Mouse (Mus musculus) testis, postnatal 10 days (tissue): ENCODE results near the gene Rtn4.
A peak's percentile ranks its signal among the peaks of the same experiment; 100 is the strongest.
"Not testable (repeated sequence)": the region's sequence is repeated elsewhere in the genome, so short reads cannot be mapped to it uniquely, and the experiment has no call there.

ENCODE experiments used
- DNase-seq: peaks from one replicate; pipeline ENCODE4 v3.0.0; 2021; ENCODE audit warnings: low spot score

Rtn4 gene

DNA sequence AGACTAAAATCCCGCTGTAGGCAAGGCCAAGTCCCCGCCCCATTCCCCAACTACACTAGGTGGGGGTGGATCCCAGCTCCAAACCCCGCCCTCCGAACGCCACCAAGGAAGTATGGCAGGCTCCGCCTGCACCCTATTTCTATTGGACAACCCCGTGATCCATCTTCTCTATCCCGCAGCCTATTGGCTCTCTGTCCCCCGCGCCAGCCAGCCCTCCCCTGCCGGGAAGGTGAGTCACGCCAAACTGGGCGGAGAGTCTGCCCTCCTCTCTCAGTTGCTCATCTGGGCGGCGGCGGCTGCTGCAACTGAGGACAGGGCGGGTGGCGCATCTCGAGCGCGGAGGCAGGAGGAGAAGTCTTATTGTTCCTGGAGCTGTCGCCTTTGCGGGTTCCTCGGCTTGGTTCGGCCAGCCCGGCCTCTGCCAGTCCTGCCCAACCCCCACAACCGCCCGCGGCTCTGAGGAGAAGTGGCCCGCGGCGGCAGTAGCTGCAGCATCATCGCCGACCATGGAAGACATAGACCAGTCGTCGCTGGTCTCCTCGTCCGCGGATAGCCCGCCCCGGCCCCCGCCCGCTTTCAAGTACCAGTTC is at the start of gene Rtn4:
Gene Rtn4 (plus strand): TSS at position 265 of the 590 bp plus-strand sequence.
- peak; percentile 98 for DNase-seq

- DNase-seq: no peak
Observed at GRCm38 (mm10) chr11:29644421-29644820, 48.3 kb upstream of the Rtn4 start.

- no peak for DNase-seq
Observed at GRCm38 (mm10) chr11:29645411-29646066, 47.2 kb upstream of the Rtn4 start.

DNA sequence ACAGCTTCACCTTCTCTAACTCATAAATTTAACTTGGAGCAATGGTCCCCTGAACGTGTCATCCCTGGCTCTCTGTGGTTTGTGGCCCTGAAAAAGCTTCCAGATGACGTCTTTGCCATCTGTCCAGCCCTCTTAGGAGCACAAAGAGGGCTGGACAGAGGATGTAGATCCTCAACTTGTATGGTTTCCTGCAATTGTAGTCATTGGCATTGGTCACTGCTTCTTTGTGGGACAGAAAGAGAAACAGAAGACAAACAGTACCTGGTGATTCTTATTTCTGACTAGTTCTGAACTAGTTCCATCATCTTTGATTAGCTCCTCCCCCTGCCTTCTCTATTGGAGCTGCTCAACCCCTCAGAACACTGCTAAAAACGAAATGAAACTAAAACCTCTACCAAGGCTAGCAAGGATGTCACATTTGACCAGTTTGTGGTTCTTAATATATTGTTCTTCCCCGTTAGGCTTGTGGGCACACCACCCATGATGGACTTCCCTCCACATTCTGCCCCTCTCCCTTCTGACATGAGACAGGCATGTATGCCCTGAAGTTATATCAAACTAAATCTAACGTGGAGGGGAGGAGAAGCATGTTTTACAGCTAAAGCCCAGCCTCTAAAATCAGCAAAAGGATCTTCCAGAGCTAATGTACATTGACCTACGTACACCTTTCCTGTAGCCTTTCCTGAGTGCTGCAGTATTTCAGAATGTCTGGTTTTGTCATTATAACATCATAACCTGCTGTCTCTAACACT is 45.0 kb upstream of the Rtn4 start:
- no peak for DNase-seq

- DNase-seq: not testable (repeated sequence)
Observed at GRCm38 (mm10) chr11:29655381-29655780, 37.4 kb upstream of the Rtn4 start.

- no peak for DNase-seq
Observed at GRCm38 (mm10) chr11:29660740-29661139, 32.0 kb upstream of the Rtn4 start.

- no peak for DNase-seq
Observed at GRCm38 (mm10) chr11:29667634-29668033, 25.1 kb upstream of the Rtn4 start.

GRCm38 (mm10) chr11:29669706-29670105 is 23.0 kb upstream of the Rtn4 start:
- DNase-seq: no peak

GRCm38 (mm10) chr11:29673359-29673758 is 19.4 kb upstream of the Rtn4 start:
- DNase-seq: no peak

- no peak for DNase-seq
Observed at GRCm38 (mm10) chr11:29676718-29677117, 16.0 kb upstream of the Rtn4 start.

GRCm38 (mm10) chr11:29679942-29680341 is 12.8 kb upstream of the Rtn4 start:
- DNase-seq: no peak

GRCm38 (mm10) chr11:29680771-29681170 is 12.0 kb upstream of the Rtn4 start:
- DNase-seq: no peak

DNA sequence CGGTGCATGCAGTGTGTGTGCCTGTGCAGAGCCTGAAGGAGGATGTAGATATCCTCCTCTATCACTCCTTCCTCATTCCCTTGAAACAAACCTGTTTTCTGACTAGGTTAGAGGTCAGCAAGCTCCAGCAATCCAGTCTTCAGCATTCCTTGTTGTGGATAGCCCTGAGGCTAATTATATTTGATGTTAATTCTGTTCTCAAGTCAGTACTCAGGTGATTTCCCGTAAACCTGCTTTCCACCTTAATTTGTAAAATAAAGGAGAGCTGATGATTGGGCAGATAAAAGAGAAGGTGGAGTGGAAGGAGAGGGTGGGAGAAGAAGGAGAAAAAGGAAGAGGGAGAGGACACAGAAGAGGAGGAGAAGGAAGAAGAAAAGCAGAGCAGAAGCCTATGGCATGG is 8.5 kb upstream of the Rtn4 start:
- no peak for DNase-seq

- DNase-seq: no peak
Observed at GRCm38 (mm10) chr11:29686176-29686575, 6.6 kb upstream of the Rtn4 start.

DNA sequence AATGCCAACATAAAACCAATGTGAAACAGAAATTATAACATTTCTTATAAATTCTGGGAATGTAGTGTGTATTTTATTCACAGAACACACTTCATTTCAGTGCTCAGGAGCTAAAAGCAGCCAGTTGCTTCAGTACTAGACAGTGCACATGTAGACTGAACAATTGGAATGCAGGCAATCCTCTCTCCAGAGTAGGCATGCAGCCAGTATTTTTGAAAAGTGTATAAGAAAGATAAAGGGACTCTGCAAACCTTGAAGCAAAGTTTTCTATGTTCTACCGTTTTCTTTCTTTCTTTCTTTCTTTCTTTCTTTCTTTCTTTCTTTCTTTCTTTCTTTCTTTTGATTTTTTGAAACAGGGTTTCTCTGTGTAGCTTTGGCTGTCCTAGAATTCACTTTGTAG is 1.2 kb upstream of the Rtn4 start:
- DNase-seq: no peak

DNA sequence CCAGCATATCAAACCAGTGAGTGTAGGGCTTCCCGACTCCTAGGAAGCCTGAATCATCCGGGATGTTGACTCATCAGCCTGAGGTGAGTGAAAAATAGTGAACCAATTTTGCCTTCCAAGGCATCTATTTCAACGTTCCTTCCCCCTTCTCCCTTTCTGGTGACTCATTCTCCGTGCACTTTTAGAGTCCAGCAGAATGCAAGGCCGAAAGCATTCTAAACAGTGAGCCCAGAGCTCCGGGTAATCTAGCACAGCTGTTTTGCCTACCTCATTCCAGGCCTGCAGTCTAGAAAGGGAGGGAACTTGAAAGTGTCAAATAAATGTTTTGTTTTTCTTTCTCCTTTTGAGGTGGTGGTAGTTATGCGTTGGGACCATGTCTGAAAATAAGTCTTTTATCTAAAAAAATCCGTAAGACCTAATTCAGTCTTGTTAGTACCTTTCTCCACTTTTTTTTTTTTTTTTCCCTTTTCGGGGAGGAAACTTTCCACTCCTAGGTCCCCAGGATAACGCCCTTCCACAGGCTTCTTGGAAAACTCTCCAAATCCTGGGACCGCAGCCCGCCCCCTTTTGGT is 550 bp upstream of the Rtn4 start:
- DNase-seq: no peak

DNA sequence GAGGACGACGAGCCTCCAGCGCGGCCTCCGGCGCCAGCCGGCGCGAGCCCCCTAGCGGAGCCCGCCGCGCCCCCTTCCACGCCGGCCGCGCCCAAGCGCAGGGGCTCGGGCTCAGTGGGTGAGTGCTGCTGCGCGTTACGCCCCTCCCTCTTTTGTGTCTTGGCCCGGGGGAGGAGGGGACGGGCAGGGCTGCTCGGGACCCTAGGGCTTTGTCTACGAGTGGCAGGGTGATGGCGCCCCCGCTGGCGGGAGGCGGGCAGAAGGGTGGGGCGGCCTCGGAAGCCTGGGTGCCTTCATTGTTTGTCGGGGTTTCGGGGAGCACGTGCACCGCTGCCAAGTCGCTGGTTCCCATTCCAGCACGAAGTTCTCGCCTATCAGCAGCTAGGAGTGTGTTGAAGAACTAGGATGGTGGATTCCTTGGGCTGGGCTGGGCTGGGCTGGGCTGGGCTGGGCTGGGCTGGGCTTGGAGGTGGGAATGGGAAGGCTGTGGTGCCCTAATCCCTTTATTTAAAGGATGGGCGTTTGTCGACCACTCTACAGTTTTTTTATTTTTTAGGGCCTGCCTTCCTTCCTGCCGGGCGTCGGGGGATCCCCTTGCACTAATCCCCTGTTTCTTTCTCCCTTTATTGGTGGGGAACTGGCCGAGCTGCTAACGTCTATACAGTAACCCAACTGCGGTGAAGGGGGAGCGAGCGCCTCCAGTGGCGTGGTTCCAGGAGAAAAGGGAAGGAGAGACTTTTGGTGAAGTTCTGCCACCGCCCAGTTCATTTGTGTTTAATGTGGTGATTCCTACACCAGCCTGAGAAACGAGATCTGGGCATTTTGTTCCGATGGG is 1.0 kb downstream of the Rtn4 start:
- DNase-seq: peak; percentile 90

- no peak for DNase-seq
Observed at GRCm38 (mm10) chr11:29694754-29695153, 2.0 kb downstream of the Rtn4 start.

GRCm38 (mm10) chr11:29702721-29703120 is 10.0 kb downstream of the Rtn4 start:
- no peak for DNase-seq

DNA sequence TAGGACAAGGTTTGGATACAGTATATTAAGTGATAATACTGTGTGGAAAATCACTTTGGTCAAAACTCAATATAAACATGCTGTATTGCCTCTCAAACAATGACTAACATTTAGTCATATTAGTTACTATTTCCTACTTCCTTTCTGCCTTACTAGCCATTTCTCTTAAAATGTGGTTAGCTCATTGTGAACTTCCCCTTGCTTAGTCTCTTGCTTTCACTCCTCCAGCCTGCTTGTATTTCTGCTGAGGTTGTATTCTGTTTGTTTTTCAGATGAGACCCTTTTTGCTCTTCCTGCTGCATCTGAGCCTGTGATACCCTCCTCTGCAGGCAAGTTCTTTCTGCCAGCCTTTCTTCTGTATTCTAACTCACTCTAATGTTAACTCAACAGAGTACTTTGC is 12.5 kb downstream of the Rtn4 start:
- DNase-seq: no peak

GRCm38 (mm10) chr11:29706845-29707244 is 14.1 kb downstream of the Rtn4 start:
- DNase-seq: no peak

GRCm38 (mm10) chr11:29709512-29709911 is 16.8 kb downstream of the Rtn4 start:
- no peak for DNase-seq
